8 mouse cellular contexts compared by ENCODE assay signal in genomic region chr5:92505402-92505865, GRCm38 (mm10). TPM values are rescaled to one million over a fixed set of nuclear protein-coding genes. Genes with fewer than 3 reads are reported as not detected.
DNase-seq lines count a peak whose midpoint lies in the region; ATAC-seq and TF ChIP-seq lines count a peak whose summit lies in the region.

No protein-coding gene starts in this region.

- peak; percentile 77 for DNase-seq in ES-E14 (ENCODE audit: low read depth, low spot score)
- peak; percentile 97 for DNase-seq in cerebellum, adult 11-12 months
- DNase-seq in heart, postnatal 4 days, result peak; percentile 98
- peak; percentile 94 to 96 for DNase-seq in layer of hippocampus, adult 8-10 months (ENCODE audit: low spot score in 2 of 2)
- DNase-seq in ovary, adult 18-20 months (ENCODE audit: low spot score), result peak; percentile 94
- DNase-seq in thymus, postnatal 0 days (ENCODE audit: low spot score), result peak; percentile 92

- H3K9ac ChIP-seq in ES-E14 (ENCODE audit: insufficient read depth, low read depth, low read length, poor library complexity, severe bottlenecking), result peak overlapping the region; percentile 84
- peak overlapping the region; percentile 96 for H3K9ac ChIP-seq in forebrain, embryonic 16.5 days (replicated peaks; ENCODE audit: low read depth, low read length)
- H3K9ac ChIP-seq in lung, embryonic 15.5 days, result peak overlapping the region; percentile 95

- 2% methylated on average over 48 of the region's 48 CpGs for WGBS in forebrain, embryonic 16.5 days
- under 1% methylated on average over 40 of the region's 48 CpGs for WGBS in lung, embryonic 15.5 days

- peak overlapping the region; percentile 90 for H3K4me2 ChIP-seq in forebrain, embryonic 16.5 days (ENCODE audit: low read length)
- H3K4me2 ChIP-seq in lung, embryonic 15.5 days, result peak overlapping the region; percentile 75

- H3K27ac ChIP-seq in ES-E14 (ENCODE audit: insufficient read depth, low read depth, low read length, poor library complexity, severe bottlenecking), result peak overlapping the region; percentile 34; the same call in 1 of the 2 replicates
- peak overlapping the region; percentile 99 for H3K27ac ChIP-seq in forebrain, embryonic 16.5 days (ENCODE audit: low read length)
- H3K27ac ChIP-seq in lung, embryonic 15.5 days, result peak overlapping the region; percentile 98

- no peaks in the 10 kb centered on the region for H3K9me3 ChIP-seq in ES-E14 (ENCODE audit: control insufficient read depth, insufficient read depth, low read depth, low read length)
- H3K9me3 ChIP-seq in forebrain, embryonic 16.5 days (ENCODE audit: control insufficient read depth, low read length), result no peaks in the 10 kb centered on the region
- H3K9me3 ChIP-seq in lung, embryonic 15.5 days, result no peaks in the 10 kb centered on the region

- ATAC-seq in forebrain, embryonic 16.5 days, result peak; percentile 97
- peak; percentile 98 for ATAC-seq in lung, embryonic 15.5 days (ENCODE audit: borderline replicate concordance, extremely low read depth, low FRiP score, low TSS enrichment)

- H3K36me3 ChIP-seq in ES-E14 (ENCODE audit: control insufficient read depth, insufficient read depth, low read length, poor library complexity, severe bottlenecking), result no peaks in the 10 kb centered on the region
- H3K36me3 ChIP-seq in forebrain, embryonic 16.5 days (ENCODE audit: control insufficient read depth, insufficient read depth), result no peaks in the 10 kb centered on the region
- H3K36me3 ChIP-seq in lung, embryonic 15.5 days, result no peaks in the 10 kb centered on the region

- peaks cover 4% of the 10 kb centered on the region in 2 experiments; a peak in 2 of 4 replicates for H3K4me1 ChIP-seq in ES-E14 (ENCODE audit: control insufficient read depth in 2 of 2, insufficient read depth in 2 of 2, low read length in 2 of 2, poor library complexity in 1 of 2)
- H3K4me1 ChIP-seq in forebrain, embryonic 16.5 days (replicated peaks; ENCODE audit: control insufficient read depth, insufficient read depth, low read length), result peaks cover 23% of the 10 kb centered on the region
- peaks cover 30% of the 10 kb centered on the region for H3K4me1 ChIP-seq in lung, embryonic 15.5 days

- in situ Hi-C loops in ES-E14 (cut with MboI; ENCODE audit: low sequenced_read_pairs in 2 of 2, unreplicated experiment in 2 of 2), result no loop called here

- H3K4me3 ChIP-seq in ES-E14 (ENCODE audit: insufficient read depth in 1 of 2, low read depth in 1 of 2, low read length in 2 of 2, poor library complexity in 1 of 2, severe bottlenecking in 1 of 2), result peak overlapping the region; percentile 91 to 92
- peak overlapping the region; percentile 95 for H3K4me3 ChIP-seq in forebrain, embryonic 16.5 days (replicated peaks; ENCODE audit: low read length)
- peak overlapping the region; percentile 89 for H3K4me3 ChIP-seq in lung, embryonic 15.5 days

- no peaks in the 10 kb centered on the region for H3K27me3 ChIP-seq in forebrain, embryonic 16.5 days (replicated peaks; ENCODE audit: control insufficient read depth, insufficient read depth, low read length)
- H3K27me3 ChIP-seq in lung, embryonic 15.5 days, result no peaks in the 10 kb centered on the region

TF ChIP-seq in ES-E14, 5 proteins besides CTCF, POLR2A, EP300 and RAD21:
- no peak for TF ChIP-seq MAFK (IDR thresholded peaks at IDR 0.05; ENCODE audit: insufficient read depth, low read depth, low read length)
- no peak for TF ChIP-seq ZNF384 (IDR thresholded peaks at IDR 0.05; ENCODE audit: low read depth, low read length)
- TF ChIP-seq ZC3H11A (IDR thresholded peaks at IDR 0.05; ENCODE audit: borderline replicate concordance, low read depth, low read length), result no peak
- TF ChIP-seq HCFC1 (IDR thresholded peaks at IDR 0.05; ENCODE audit: borderline replicate concordance, insufficient read depth, low read length), result peak; percentile 66; the same call in 1 of the 2 replicates
- no peak for TF ChIP-seq CHD2 (IDR thresholded peaks at IDR 0.05; ENCODE audit: low read depth, low read length)
TF ChIP-seq in ES-E14: peak in this region for 1.

RNA-seq across cellular contexts. Expression of gene Scarb2, which starts 1.2 kb away (rescaled TPM):
- 39.0 and 89.0 TPM in 2 replicates for total RNA-seq in ES-E14 (2012; rRNA removed)
- polyA plus RNA-seq in forebrain, embryonic 16.5 days (2015; fragmentation: Nextera tagmentation; extraction: Ambion mirVana), result 25.1 and 27.0 TPM in 2 replicates
- total RNA-seq in heart, postnatal 4 days (2021), result 10 to 100 TPM; 83.8 to 88.7 TPM
- total RNA-seq in layer of hippocampus, adult 8-10 months (2022), result 100 to 1,000 TPM in 2 of 4 experiments, 10 to 100 TPM in 2; 97.4 to 114 (median 102) TPM
- 15.9 and 17.2 TPM in 2 replicates for polyA plus RNA-seq in lung, embryonic 15.5 days (2015; fragmentation: Nextera tagmentation; extraction: Ambion mirVana)
- 29.2 and 31.2 TPM in 2 replicates for polyA plus RNA-seq in thymus, postnatal 0 days (2015; fragmentation: Nextera tagmentation; extraction: Ambion mirVana)

RNA-seq across cellular contexts. Expression of gene Fam47e, which starts 49.4 kb away (rescaled TPM):
- total RNA-seq in ES-E14 (2012; rRNA removed), result not detected in 2 replicates
- polyA plus RNA-seq in forebrain, embryonic 16.5 days (2015; fragmentation: Nextera tagmentation; extraction: Ambion mirVana), result 0.43 and 0.77 TPM in 2 replicates
- total RNA-seq in heart, postnatal 4 days (2021), result not detected
- total RNA-seq in layer of hippocampus, adult 8-10 months (2022), result 1 to 10 TPM in 1 of 4 experiments, under 1 TPM in 3; 0.66 to 1.0 (median 0.91) TPM
- polyA plus RNA-seq in lung, embryonic 15.5 days (2015; fragmentation: Nextera tagmentation; extraction: Ambion mirVana), result 1.2 and 1.8 TPM in 2 replicates
- 0.29 TPM in 1 of 2 replicates, not detected in the other for polyA plus RNA-seq in thymus, postnatal 0 days (2015; fragmentation: Nextera tagmentation; extraction: Ambion mirVana)

Comparison
In these comparisons a context has a peak if more than half of its experiments do, and no peak if none do; other contexts are left out.
1. Peak in every context shown above with its lines: DNase-seq, ATAC-seq, H3K4me3 ChIP-seq and H3K27ac ChIP-seq.
2. H3K27ac ChIP-seq: peak in every context shown above with its lines; median percentile 99 in forebrain, embryonic 16.5 days; 98 in lung, embryonic 15.5 days; 34 in ES-E14.